Mouse (Mus musculus) heart, adult 2 months (tissue): ENCODE data around the gene Slc35d1.

ENCODE experiments used
- CTCF ChIP-seq: fragments of 200-600 bp; IDR thresholded peaks from 2 replicates; pipeline ENCODE4 v1.8.1; 2022; ENCODE audit warnings: antibody characterized with exemption, mild to moderate bottlenecking, moderate library complexity
- EP300 ChIP-seq: fragments of 200-500 bp; IDR thresholded peaks from 2 replicates; pipeline ENCODE4 v1.6.1; 2011; ENCODE audit warnings: low read depth, low read length, control low read depth; ENCODE audit not compliant: insufficient read depth

DNA sequence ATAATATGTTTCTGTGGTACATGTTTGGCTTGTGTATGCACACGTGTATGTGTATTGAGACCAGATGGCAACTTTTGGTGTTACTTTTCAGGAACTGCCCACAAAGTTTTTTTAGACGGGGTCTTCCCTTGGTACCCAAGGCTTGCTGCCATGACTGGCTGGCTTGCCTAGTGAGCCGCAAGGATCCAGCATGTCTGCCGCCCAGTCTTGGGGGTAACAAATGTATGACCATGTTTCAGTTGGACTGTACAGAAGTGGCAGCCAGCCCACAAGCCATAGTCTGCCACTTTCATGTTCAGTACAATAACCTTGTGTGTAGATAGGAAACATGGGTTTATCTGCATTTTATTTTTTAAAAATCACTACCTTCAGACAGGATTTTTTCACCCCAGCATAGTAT is 56.2 kb downstream of the Slc35d1 start:
- TF ChIP-seq EP300 (no peak), CTCF (no peak)
